22 mouse cellular contexts compared by ENCODE assay signal in genomic region chr13:30976536-30977084, GRCm38 (mm10). TPM values are rescaled to one million over a fixed set of nuclear protein-coding genes. Genes with fewer than 3 reads are reported as not detected.
DNase-seq lines count a peak whose midpoint lies in the region; TF ChIP-seq lines count a peak whose summit lies in the region.
"Had no signal": no experiment of that assay in that cellular context is flagged by ENCODE, and none has a peak within 500 bp of the region (broad histone marks: within the 10 kb centered on the region; RNA-seq: fewer than 3 reads in every experiment).

No protein-coding gene starts in this region.

- peak; percentile 49 for DNase-seq in thymus, adult 2 months
- no peak for DNase-seq in thymus, adult 18-20 months
- DNase-seq in brain, adult 2 months (ENCODE audit: low read depth, low spot score) = peak; percentile 27
- peak; percentile 51 for DNase-seq in thymus, postnatal 25 days
- no peak for DNase-seq in right cerebral cortex, postnatal 14 days
- no peak for DNase-seq in urinary bladder, adult 2 months (ENCODE audit: low spot score)
- no peak for DNase-seq in layer of hippocampus, adult 9-11 months
- DNase-seq: adrenal gland, postnatal 14 days; B cell, adult 2 months; cerebellum, adult 18-20 months; cerebellum, postnatal 10 days; gastrocnemius, postnatal 14 days had no signal

- TF ChIP-seq POLR2A in thymus, adult 2 months (IDR thresholded peaks at IDR 0.05; ENCODE audit: control insufficient read depth, extremely low read depth, insufficient read depth, low read length, poor library complexity) = no peak

- no peaks in the 10 kb centered on the region for H3K36me3 ChIP-seq in thymus, adult 2 months (ENCODE audit: control insufficient read depth, insufficient read depth, low read length)
- H3K36me3 ChIP-seq: forebrain, embryonic 15.5 days; heart, embryonic 12.5 days; hindbrain, embryonic 10.5 days; hindbrain, embryonic 15.5 days had no signal

- H3K4me3 ChIP-seq in thymus, adult 2 months (ENCODE audit: control insufficient read depth, insufficient read depth, low read length) = no peak overlapping the region
- H3K4me3 ChIP-seq: forebrain, embryonic 15.5 days; heart, embryonic 12.5 days; hindbrain, embryonic 10.5 days; hindbrain, embryonic 15.5 days had no signal

- 42% methylated on average over 8 of the region's 8 CpGs for WGBS in thymus, adult 2 months

- no peaks in the 10 kb centered on the region for H3K27me3 ChIP-seq in thymus, adult 2 months (ENCODE audit: control insufficient read depth, insufficient read depth, low read length)
- H3K27me3 ChIP-seq: forebrain, embryonic 15.5 days; heart, embryonic 12.5 days; hindbrain, embryonic 15.5 days; Patski had no signal

- H3K27ac ChIP-seq in thymus, adult 2 months (ENCODE audit: control insufficient read depth, insufficient read depth, low read length) = peak overlapping the region; percentile 6; the same call in 1 of the 2 replicates
- H3K27ac ChIP-seq: forebrain, embryonic 15.5 days; hindbrain, embryonic 10.5 days; hindbrain, embryonic 15.5 days had no signal

- no peak for TF ChIP-seq CTCF in thymus, adult 2 months (IDR thresholded peaks at IDR 0.05; ENCODE audit: borderline replicate concordance, control insufficient read depth, extremely low read depth, insufficient read depth, low read length, poor library complexity)

- H3K4me1 ChIP-seq in thymus, adult 2 months (replicated peaks; ENCODE audit: control insufficient read depth, insufficient read depth, low read length) = peaks cover 8% of the 10 kb centered on the region

RNA-seq across cellular contexts. Expression of gene Gm5447, which starts 2.6 kb away (rescaled TPM):
- not detected in 2 replicates for polyA plus RNA-seq in thymus, adult 2 months (2012; rRNA removed)
- 0.08 and 0.12 TPM in 2 replicates for polyA plus RNA-seq in urinary bladder, adult 2 months (2012; rRNA removed)
- polyA plus RNA-seq: CD4-positive, CD25-positive, alpha-beta regulatory T cell, adult 4 months; forebrain, embryonic 11.5 days; heart, embryonic 12.5 days; hindbrain, embryonic 10.5 days had no signal

RNA-seq across cellular contexts. Expression of gene Exoc2, which starts 2.7 kb away (rescaled TPM):
- polyA plus RNA-seq in thymus, adult 2 months (2012; rRNA removed) = 25.7 and 25.9 TPM in 2 replicates
- 17.8 and 20.0 TPM in 2 replicates for polyA plus RNA-seq in urinary bladder, adult 2 months (2012; rRNA removed)

RNA-seq across cellular contexts. Expression of gene Hus1b, which starts 29.1 kb away (rescaled TPM):
- 0.77 and 1.1 TPM in 2 replicates for polyA plus RNA-seq in thymus, adult 2 months (2012; rRNA removed)
- polyA plus RNA-seq in urinary bladder, adult 2 months (2012; rRNA removed) = 0.11 and 0.13 TPM in 2 replicates
- polyA plus RNA-seq: activated CD4-positive, CD25-positive, alpha-beta regulatory T cell, adult 4 months; embryonic facial prominence, embryonic 11.5 days; forebrain, embryonic 11.5 days; forebrain, embryonic 15.5 days; heart, embryonic 12.5 days; heart, embryonic 16.5 days; hindbrain, embryonic 10.5 days; hindbrain, embryonic 15.5 days; Patski had no signal

Comparison
In these comparisons a context has a peak if more than half of its experiments do, and no peak if none do; other contexts are left out.
1. DNase-seq: peak in thymus, adult 2 months (single experiment), brain, adult 2 months (single experiment) and thymus, postnatal 25 days (single experiment); none in thymus, adult 18-20 months (0 of 2), right cerebral cortex, postnatal 14 days (single experiment), urinary bladder, adult 2 months (single experiment) and layer of hippocampus, adult 9-11 months (single experiment).